Mouse (Mus musculus): ENCODE data around the gene Dffa.

DNA sequence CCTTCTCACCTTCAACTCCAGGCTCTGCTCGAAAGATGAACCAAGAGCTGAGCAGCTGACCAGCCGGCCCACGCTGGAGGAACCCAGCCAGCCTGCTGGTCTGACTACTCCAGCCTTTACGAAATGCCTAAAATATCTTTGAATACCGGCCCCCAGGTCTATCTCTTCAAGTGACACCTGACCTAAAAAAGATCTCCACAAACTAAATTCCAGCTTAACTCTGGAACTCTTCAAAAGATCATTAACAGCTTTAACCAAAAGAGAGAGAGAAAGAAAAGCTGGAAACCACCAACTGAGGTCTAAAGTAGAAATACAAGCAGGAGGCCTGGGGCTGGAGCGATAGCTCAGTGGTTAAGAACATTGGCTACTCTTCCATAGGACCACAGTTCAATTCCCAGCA is 24.3 kb upstream of the Dffa start:
- TF ChIP-seq ZC3H11A (IDR thresholded peaks at IDR 0.05; ENCODE audit: borderline replicate concordance, low read depth, low read length), result no peak
- no peak for TF ChIP-seq CHD2 (IDR thresholded peaks at IDR 0.05; ENCODE audit: low read depth, low read length)
- TF ChIP-seq ZNF384 (IDR thresholded peaks at IDR 0.05; ENCODE audit: low read depth, low read length), result no peak
- no peak for TF ChIP-seq HCFC1 (IDR thresholded peaks at IDR 0.05; ENCODE audit: borderline replicate concordance, insufficient read depth, low read length)

Data from ES-E14 (cell line).